Mouse (Mus musculus) cerebellum, postnatal 10 days (tissue): ENCODE data around the gene Frmd5.

Experiments used
- DNase-seq, 2 experiments: peaks; one replicate each; pipeline ENCODE4 v3.0.0; 2021; ENCODE audit warnings: mixed read lengths in 2 of 2

Gene Frmd5

DNA sequence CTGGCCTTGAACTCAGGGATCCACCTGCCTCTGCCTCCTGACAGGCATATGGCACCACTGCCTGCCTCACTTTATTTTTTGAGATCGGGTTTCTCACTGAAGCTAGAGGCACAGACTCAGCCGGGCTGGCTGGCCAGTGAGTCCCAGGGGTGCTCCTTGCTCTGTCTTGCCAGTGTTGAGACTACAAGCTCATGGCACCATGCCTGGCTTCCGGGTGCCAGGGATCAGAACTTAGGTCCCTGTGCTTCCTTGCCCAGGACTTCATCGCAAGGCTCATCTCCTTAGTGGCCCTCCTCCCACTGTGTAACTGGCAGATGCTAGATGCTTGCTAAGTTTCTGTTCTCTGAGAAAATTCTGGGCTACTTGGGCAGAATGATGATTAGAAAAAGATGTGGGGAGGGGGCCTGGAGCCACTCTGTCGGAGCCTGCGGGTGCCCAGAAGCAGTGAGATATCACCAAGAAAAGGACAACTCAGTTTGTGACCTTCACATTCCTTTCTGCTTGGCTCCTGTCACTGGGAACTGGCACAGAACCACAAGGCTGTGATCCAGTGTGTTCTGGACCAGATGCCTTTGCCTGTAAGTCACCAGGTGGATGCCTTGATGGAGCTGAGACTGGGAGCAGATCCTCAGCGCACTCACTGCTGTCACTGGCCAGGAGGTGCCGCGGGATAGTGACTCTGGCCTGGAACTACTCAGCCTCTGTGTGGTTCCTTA lies 192.2 kb downstream of the Frmd5 start:
- DNase-seq, result peak; percentile 55 to 65

DNA sequence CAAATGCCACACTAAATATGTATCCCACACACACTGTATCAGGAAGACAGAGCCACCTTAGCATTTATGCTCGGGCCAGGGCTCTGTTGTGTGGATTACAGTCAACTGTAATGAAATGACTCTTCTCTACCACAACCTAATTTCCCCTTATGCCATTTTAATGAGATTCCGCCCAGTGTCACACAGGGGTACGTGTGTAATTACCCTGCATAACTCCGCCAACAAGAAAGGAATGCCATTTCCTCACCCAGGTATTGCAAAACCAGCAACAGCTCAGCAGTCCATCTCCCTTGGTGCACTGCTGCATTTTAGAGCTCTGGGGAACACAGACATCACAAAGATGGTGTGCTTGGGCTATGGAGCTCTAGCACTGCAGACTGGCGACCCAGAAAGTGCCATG lies 194.8 kb downstream of the Frmd5 start:
- no peak for DNase-seq

DNA sequence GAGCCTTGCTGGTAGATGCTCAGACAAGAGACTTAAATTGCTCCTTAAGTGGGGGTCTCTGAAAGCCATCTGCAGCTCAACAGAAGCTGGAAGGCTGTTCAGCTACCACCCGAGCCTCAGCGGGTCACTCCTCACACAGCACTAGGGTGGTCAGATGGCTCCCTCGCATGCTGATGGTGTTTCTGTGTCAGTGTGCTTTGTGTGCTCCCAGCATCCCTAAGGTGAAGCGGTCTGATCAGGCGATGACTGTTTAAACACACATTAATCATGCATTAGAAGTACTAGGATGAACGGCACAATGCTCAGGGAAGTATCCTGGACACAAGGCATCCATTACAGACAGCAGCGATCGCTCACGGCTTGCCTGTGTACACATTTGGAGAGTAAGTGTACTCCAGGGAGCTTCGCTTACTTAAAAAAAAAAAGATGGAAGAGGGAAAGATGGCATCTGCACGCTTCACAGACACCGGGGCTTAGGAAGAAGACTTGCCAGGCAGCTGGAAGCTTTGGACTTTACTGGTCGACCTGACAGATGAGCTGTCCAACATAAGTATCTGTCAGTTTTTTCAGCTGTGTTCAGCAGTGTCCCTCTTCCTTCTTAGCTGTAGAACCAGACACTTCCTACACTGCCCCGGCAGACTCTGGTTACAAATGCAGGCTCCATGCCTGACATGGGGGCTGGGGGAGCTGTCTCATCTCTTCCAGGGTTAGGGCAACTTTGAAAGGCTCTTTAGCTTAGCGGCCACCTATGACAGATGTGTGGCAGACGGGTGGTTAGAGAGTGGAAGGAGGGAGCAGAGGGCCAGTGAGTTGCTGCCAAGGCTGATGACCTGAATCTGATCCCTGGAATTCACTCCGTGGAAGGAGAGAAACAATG lies 196.6 kb downstream of the Frmd5 start:
- DNase-seq, result peak in 1 of 2 experiments; percentile 25

DNA sequence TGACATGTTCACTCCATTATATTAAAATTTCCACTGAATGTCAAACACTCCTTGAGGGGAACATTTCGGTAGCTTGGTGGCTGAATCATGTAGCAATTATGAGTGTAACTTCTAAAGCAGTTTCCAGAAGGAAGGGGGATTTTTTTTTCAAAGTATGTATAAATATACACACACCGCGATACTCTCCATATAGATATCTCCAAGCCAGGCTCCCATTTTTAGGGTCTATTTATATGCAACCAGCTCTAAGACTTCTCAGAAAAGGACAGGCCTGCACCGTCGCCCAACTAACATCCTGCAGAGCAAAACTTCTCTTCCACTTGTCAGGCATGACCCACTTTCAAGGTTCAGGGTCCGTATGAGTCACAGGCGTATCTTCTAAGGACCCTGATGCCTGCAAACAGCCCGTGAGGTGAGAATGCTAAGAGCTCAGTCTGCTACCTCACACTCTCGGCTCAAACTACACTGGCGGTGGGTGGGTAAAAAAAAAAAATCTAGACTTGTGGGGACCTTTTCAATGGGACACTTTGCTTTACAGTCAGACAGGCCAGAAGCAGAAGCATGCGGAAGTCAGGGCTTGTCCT lies 197.7 kb downstream of the Frmd5 start:
- no peak for DNase-seq

DNA sequence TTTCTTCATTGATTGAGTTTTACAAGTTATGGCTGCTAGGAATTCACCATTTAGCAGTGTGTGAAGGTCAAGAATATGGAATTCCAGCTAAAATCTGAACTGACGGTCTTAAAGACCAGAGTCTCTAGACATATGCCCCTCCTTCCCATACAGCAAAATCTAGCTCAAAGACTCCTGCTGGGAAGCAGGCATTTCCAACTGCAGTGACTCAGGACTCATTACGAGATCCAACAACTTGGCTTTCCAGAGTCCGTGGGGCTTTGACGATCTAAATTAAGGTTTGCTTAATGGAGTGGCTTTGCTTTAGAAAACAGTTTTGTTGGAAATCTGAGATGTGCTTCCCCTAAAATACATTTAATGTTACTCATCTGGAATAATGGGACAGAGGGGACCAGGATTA lies 204.5 kb downstream of the Frmd5 start:
- DNase-seq, result no peak

DNA sequence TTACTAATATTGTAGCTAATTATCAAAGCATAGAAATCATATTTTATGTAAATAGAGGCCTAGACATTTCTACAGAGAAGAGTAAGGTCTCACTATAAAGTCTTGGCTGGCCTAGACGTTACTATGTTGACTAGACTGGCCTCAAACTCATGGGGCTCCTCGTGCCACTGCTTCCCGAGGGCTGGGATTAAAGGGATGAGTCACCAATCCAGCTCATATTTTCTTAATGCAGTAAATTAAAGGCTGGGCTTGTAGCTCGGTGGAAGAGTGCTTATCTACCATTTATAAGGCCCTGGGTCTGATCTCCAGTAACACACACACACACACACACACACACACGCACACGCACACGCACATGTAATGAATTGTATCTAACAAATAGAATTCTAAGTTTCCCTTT lies 205.3 kb downstream of the Frmd5 start:
- DNase-seq, result no peak

DNA sequence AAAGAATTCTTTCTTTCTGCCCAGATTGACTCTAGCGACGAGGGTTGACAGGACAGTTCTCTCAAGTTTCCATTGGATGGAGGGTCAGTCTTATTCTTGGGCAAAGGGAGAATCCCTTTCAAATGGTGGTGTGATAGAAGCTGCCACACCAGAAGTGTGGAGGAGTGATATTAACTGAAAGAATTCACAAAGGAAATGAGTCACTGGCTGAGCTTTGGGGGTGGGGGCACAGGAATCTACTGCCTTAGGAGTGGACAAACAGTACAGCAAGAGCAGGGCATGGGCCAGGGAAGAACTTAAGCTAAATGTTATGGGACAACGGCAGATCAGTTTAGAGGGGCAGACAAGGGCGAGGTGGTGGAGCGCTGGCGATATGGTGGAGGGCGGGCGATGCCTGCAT lies 206.2 kb downstream of the Frmd5 start:
- no peak for DNase-seq

DNA sequence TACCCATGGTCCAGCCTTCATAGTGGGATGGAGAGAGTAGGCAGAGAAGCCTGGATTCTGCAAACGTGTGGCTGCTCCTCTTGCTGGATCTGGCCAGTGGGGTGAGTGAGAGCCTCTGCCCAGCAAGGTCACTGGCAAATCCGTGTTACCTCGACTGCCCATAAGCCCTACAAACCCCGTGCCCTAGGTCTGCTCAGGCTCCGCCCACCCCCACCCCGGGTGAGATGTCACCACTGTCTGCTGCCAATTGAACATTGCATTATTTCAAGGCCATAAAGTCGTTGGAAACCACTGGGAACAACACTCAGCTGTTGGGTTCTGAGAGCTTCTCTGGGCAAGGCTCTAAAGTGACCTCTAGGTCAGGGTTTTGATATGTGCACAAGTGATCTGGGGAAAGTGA lies 208.6 kb downstream of the Frmd5 start:
- no peak for DNase-seq

DNA sequence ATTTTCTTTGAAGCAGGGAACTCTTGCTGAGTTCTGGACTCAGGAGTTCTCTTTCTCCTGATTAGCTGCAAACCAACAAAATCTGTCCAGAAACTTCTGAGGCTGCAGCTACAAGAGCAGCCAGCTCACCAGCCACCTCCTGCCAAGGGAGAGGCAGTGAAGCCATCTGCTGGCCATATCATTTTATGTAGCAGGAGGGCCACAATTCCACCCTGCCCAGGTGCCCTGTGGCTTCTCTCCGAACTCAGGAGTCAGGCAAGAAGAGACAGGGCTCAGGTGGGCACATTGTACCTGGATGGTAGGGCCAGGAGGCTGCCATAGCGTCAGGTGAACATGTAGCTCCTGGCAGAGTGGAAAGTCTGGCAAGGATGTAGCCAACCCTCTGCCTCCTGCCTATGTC lies 210.3 kb downstream of the Frmd5 start:
- DNase-seq, result peak; percentile 68 to 73

DNA sequence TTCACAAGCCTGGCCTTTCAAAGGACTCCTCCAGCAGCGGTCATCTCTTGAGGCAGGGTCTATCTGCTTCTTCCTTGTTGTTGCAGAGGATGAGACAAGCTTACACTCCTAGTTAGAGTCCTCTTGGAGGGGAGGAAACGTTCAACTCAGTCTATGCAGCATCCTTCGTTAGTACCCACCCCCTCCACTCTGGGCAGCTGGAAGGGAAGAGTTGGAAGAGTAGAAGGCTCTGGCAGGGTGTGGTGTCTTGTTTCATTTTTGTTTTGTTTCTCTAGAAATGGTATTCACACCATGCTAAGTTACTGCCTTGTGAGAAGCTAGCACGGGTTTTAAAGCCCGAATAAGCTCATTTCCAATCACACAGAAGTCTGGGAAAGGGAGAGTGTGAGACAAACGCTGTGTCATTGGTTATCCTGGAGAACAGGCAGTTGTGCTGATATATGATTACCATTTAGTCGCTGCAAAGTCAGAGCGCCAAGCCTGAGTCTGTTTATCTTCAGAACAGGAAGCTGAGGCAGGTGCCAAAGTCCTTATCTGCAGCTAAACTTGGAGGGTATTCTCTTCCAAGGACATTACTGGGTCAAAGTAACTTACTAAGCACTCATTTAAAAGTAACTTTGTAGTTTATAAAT lies 212.1 kb downstream of the Frmd5 start:
- DNase-seq, result no peak

DNA sequence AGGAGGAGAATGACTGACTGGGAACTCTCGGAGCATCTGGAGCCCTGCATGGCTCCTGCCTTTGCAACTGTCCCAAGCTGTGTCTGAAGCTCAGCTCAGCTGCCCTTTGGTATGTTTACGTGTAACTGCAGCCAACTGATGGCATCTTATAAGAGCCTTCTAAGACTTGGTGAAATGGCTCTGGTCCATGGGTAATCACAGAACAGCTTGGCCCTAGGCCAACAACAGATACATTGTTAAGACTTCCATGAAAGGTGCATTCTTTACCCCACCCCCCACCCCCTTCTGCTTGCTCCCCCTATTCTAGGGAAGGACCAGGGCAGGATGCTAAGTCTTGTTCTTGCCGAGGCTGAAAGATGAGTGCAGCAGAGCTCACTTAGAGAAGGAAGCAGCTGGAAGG lies 212.8 kb downstream of the Frmd5 start:
- peak in 1 of 2 experiments; percentile 27 for DNase-seq

DNA sequence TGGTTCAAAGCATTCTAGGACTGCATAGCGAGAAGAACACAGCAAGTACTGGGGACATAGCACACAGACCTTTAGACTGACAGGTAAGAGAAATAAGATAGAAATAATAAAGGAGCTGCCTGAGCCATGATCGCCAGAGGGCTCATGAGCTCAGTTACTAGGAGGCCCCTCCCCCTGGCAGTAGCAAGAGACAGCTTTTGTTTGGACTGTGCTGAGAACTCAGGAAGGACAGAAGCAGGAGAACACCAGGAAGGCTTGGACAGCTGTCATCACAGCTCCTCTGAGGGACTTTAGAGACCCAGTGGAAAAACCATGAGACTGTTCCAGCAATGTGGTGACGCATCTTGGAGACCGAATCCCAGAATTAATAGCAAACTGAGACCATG lies 218.6 kb downstream of the Frmd5 start:
- DNase-seq, result peak; percentile 60 to 66

DNA sequence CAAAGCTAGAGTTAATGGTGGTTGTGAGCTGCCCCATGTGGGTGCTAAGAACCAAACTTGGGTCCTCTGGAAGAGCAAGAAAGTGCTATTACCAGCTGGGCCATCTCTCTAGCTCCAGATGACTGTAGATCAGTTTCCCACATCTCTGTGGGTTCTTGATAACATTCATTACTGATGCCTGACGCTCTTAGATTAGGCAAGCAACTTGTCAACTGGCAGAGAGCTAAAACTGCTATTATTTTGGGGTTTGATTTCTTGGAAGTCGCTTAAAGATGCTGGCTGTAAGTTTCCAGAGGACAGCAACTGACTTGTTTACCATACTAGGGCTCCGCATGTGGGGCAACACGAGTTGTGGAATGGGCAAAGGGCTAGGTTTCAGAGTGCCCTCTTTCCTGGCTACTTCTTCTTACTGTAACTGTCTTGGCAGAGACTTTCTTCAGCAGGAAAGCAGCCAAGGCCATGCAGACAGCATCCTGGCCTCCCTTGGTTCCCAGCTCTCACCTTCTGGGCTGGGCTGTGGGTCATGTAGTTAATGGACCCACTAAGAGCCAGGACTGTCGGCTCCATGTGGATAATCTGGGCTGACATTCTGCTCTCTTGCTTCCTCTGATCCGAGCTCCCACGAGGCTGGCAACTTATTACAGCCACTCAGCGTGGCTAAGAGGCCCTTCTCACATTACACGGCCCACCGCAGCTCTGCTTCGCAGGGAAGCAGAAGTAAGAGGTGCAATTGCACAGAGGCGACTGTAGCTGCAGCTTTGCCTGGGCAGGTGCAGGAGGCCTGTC lies 219.2 kb downstream of the Frmd5 start:
- DNase-seq, result peak; percentile 92 to 94

DNA sequence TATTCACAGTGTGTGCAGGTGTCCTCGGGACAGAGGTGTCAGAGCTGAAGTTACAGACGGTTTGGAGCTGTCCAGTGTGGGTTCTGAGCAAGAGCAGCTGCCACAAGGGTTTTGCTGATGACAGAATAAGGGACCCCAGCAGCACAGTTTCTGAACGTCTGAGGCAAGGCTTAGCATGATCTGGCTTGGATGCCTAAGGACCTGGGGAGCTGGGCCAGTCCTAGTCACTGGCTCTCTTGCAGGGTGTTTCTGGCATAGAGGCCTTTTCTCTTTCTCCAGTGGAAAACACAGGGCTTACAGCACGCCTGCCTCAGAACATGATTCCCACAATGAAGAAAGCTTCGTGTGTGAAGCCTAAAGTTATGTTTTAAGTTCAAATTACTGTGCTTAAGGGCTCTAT lies 222.2 kb downstream of the Frmd5 start:
- no peak for DNase-seq

DNA sequence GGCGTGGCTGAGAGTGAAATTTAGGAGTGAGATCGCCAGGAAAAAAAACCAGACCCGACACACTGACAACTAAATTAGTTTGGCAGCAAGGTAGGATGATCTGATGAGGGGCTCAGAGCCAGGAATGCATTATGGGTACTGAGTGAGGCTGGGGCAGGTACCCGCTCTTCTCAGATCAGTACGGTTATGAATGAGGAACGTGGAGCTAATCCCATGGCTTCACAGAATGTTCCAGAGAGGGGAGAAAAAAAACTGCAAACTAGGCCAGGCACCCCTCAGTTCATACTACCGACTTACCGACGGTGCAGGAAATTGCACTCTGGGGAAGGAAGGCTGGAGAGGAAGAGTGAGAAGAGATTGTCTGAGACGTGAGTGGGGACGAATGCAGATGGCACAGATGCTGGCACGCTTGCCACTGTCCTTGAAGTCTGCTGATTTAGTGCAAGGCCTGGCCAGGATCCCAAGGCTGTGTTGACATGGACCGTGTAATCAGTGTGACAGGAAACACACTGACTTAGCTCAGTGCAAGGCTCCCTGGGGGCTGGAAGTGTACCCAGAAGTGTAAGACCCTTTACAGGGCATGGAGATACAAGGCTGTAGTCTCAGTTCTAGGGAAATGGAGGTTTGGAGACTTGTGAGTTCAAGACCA lies 223.3 kb downstream of the Frmd5 start:
- DNase-seq, result peak; percentile 91 to 95

DNA sequence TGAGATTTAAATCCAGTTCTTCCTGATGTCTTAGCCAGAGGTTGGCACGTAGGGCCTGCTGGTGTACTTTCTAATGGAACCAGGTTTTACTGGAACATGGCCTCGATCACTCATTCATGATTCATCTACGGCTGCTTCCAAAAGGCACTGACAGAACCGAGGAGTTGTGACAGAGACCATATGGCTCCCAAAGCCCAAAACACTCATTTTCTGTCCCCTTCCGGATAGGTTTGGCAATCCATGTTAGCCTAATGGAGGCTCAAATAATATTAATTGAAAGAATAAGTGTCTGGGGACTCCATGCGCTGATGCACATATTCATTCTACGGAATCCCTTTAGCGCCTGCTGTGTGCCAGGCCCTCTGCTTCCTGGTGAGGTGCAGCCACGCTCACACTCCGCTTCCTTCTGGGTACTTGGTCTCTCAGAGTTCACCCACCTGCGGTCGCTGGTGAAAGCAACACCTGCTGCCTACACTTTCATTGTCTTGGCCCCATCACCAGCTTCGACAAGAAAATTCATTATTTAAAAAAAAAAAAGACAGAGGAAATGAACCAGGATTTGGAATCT lies 224.0 kb downstream of the Frmd5 start:
- peak; percentile 51 to 52 for DNase-seq

DNA sequence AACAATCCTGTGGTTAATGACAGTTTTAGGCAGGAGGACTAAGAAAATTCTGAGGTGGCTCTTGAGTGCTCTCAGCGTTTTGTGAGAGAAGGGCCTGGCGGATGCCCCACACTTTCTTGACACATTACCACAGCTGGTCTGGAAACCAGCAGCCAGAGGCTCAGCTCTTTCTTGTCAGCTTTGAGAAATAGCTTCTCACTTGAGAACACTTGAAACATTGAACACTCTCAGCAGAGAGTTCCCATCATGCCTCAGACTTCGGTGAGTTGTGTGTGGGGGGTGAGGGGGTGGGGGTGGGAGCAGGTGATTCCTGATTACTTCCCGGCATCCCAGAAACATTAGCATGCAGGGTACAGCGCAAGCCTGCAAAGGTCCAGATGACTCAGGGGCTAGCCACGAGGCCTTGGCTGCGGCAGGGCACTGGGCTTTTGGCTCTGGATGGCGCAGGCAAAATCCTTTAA lies 231.1 kb downstream of the Frmd5 start:
- DNase-seq, result no peak

DNA sequence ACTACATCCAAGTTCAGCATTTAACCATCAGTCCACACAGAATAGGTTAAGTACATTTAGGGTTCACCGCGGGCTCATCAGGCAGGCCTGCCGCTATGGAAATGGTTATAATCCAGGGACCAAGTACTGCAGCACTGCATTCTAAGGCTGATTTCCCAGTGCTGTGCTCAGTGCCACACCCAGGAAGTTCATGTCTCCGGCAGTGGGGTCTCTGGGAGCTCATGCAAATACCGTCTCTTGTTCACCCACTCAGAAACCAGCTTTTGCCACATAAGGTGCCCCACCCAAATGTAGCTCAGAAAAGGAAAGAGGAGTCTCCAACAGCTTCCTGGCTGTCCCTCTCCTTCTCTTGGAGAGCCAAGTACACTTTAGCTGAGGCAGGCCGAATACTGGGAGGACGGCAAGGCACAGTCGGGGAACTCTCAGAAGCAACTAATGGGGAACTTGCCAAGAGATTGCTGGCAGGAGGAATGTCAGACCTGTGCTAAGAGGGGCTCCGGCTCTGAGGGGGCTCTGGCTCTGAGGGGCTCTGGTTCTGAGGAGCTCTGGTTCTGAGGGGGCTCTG lies 232.7 kb downstream of the Frmd5 start:
- peak in 1 of 2 experiments; percentile 34 for DNase-seq

DNA sequence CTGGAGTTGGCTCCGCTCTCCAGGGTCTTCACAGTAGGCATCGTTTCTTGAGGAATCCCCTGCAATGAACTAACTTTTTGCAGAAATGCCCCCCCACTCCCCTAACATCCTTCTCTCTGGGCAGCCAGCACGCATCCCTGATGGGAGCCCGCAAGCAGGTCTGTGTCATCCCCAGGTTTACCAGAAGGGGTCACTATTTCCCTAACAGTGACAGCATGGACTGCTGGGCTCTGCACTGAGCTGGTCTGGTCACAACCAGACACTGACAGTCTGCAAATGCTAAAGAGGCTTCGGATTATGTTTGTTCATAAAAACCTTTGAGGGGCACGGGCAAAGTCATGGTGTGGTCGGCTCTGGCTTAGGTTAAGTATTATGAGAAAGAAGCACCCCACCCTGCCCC lies 235.1 kb downstream of the Frmd5 start:
- DNase-seq, result peak; percentile 93 to 96

DNA sequence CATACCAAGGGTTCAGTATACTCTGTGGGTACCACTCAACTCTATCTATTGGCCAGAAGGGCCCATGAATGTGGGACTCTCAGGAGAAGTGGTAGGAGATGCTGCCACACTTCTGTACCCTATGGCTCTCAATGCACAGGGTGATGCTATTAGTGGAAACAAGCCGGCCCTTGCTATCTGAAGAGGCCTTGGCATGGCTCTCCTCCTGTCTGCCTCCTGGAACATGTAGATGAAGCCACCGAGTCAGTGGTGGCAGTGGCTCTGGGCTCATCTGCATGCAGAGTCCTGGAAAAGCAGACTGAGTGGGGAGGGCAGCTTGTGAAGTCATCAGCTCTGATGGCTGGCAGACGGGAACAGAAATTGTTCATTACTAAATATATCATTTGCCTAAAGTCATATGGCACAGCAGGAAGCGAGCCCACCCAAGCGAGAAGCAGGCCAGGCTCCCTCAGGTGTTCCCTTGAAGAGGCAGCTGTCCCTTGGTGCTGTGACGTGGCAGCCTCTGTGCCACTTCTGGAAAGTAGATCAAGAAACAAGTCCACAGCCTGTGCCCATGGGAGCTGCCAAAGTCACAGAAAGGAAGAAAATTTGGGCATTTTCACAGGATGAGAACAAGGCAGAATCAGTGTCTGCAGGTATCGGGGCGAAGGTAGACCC lies 235.8 kb downstream of the Frmd5 start:
- no peak for DNase-seq

DNA sequence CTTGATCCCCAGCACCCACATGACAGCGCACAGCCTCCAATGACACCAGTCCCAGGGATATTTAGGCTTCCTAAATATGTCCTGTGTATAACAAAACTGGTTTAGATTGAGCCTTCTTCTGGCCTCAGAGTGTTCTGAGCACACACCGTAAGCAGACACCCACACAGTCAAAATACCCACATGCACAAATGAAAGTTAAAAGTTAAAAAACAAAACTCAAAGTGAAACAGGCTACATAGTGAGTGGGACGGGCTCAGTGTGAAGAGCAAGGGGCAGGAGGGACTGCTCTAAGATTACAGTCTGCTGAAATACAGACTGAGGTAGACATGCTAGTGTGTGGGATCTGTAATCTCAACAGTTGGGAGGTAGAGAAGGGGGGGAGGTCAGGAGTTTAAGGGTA lies 236.8 kb downstream of the Frmd5 start:
- DNase-seq, result no peak
